In the genomic region with DNA sequence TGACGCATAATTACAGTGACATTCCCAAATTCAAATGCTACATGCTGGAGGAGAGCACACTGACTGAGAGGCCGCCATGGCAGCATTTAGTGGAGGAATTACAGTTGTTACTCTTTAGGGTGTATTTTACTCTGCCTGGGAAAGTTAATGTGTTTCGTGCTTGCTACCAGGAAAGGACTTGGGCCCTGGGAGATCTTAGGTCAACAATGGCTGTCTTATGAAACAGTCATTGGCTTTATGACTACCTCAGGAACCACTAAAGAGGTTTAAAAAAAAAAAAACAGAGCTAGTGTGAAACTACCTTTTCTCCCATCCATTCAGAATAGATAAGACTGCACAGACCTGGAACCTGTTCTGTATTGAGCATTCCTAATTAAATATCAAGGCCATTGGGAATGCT, we compare ENCODE assay signal across 15 mouse cellular contexts.
"Had no signal": no experiment of that assay in that cellular context is flagged by ENCODE, and none has a peak within 500 bp of the region (broad histone marks: within the 10 kb centered on the region; RNA-seq: fewer than 3 reads in every experiment).

No protein-coding gene starts in this region.

- H3K27ac ChIP-seq: kidney, postnatal 0 days; left cerebral cortex, adult 2 months; limb, embryonic 13.5 days; liver, embryonic 14.5 days; neural tube, embryonic 12.5 days; stomach, embryonic 15.5 days had no signal

- DNase-seq: kidney, adult 8-10 months; kidney, postnatal 4 days; lung, adult 18-20 months; lung, postnatal 4 days; right cerebral cortex, postnatal 14 days; thymus, adult 2 months; thymus, postnatal 25 days had no signal

- H3K36me3 ChIP-seq: limb, embryonic 13.5 days; midbrain, embryonic 10.5 days; neural tube, embryonic 12.5 days; stomach, embryonic 15.5 days had no signal

- H3K9ac ChIP-seq: limb, embryonic 13.5 days; liver, embryonic 14.5 days; neural tube, embryonic 12.5 days; stomach, embryonic 15.5 days had no signal

- H3K4me1 ChIP-seq: stomach, embryonic 15.5 days had no signal

- H3K27me3 ChIP-seq: limb, embryonic 13.5 days; neural tube, embryonic 12.5 days; stomach, embryonic 15.5 days had no signal

- H3K4me3 ChIP-seq: left cerebral cortex, adult 2 months; limb, embryonic 13.5 days; midbrain, embryonic 10.5 days; myocyte; neural tube, embryonic 12.5 days; stomach, embryonic 15.5 days had no signal

- H3K9me3 ChIP-seq: limb, embryonic 13.5 days; midbrain, embryonic 10.5 days; neural tube, embryonic 12.5 days; stomach, embryonic 15.5 days had no signal

- H3K4me2 ChIP-seq: limb, embryonic 13.5 days; neural tube, embryonic 12.5 days; stomach, embryonic 15.5 days had no signal
